Mouse (Mus musculus): ENCODE measurements around the gene Tenm4. TPM values are rescaled to one million over a fixed set of nuclear protein-coding genes. Genes with fewer than 3 reads are reported as not detected.

The Tenm4 gene
- polyA plus RNA-seq, 2 experiments = 12.7 to 37.4 TPM

DNA sequence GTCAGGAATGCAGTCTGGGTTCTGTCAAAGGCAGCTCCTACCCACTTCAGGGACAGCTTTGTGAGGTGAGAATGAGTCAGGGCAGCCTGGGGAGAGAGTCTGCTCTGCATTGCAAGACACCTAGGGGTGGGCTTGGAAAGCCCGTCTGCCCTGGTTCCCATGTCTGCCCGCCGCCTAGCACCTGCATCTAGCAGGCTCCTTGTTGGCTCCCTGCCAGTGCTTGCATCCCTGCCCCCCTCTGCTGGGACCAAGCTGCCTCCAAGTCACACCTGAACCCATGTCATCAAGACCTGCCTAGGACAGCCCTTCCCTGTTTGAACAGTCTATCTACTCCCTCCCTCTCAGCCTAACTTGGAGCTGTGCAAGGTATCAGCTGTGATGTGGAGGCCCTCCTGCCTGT is 489.9 kb downstream of the Tenm4 start:
- Histone ChIP-seq H3K36me3 (ENCODE audit: control insufficient read depth, insufficient read depth, low read length) (no peaks in the 10 kb centered on the region), H3K27me3 (ENCODE audit: control insufficient read depth, insufficient read depth, low read length) (no peaks in the 10 kb centered on the region), H3K4me3 (replicated peaks; ENCODE audit: low read length) (no peak overlapping the region), H3K27ac (replicated peaks; ENCODE audit: low read depth, low read length) (no peak overlapping the region), H3K4me2 (replicated peaks; ENCODE audit: low read depth, low read length, severe bottlenecking) (no peak overlapping the region), H3K9ac (ENCODE audit: low read depth, low read length, severe bottlenecking) (no peak overlapping the region), H3K9me3 (ENCODE audit: control insufficient read depth, low read length) (no peaks in the 10 kb centered on the region), H3K4me1 (ENCODE audit: control insufficient read depth, insufficient read depth, low read length) (peaks cover 56% of the 10 kb centered on the region)
- 7% methylated on average over 3 of the region's 3 CpGs for WGBS
- peak; percentile 58 for ATAC-seq (ENCODE audit: low FRiP score, low read depth)
- peak; percentile 46 for DNase-seq (ENCODE audit: low spot score)
- TF ChIP-seq POLR2A (IDR thresholded peaks at IDR 0.05; ENCODE audit: borderline replicate concordance, extremely low read depth, insufficient read depth, insufficient read length) = no peak

DNA sequence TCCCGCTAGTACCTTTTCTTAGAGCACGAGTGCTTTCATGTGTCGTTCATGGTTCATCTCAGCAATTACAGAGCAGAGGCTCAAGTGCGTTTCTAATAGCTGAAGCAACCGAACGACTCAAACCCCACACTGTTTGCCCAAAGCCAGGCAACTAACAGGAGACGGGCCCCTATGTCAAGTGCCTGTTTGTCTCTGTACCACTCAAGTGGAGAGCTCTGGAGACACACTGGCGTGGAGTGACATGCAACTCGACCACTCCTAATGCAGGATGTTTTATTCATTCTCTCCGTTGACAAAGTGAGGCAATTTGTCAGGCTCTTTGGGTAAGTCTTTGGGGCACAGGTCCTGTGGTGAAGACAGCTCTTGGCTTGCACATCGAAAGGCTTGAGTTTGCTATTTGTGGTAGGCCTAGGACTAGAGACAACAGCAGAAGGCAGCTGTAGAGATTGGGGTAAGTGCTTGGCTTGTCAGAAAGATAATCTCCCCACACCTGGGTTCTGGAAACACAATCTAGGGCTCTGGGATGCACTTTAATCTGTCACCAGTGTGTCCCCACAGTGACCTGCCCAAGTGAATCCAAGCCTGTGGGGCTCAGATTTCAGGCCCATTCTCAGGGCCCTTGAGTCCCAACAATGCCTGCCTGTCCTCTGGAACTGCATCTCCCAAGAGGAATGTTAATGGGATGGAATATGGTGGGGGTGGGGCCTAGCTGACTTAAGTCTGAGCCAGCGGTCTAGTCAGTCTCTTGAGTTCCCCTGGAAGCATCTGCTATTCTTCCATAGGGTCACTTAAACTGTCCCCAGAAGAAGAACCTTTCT is 490.5 kb downstream of the Tenm4 start:
- DNase-seq (ENCODE audit: low spot score) (no peak), ATAC-seq (ENCODE audit: low FRiP score, low read depth) (peak; percentile 17; the same call in 1 of the 2 replicates)
- no peak overlapping the region for H3K4me3 ChIP-seq (replicated peaks; ENCODE audit: low read length)
- no peaks in the 10 kb centered on the region for H3K27me3 ChIP-seq (ENCODE audit: control insufficient read depth, insufficient read depth, low read length)
- no peaks in the 10 kb centered on the region for H3K36me3 ChIP-seq (ENCODE audit: control insufficient read depth, insufficient read depth, low read length)
- 40% methylated on average over 12 of the region's 12 CpGs for WGBS
- no peak overlapping the region for H3K4me2 ChIP-seq (replicated peaks; ENCODE audit: low read depth, low read length, severe bottlenecking)
- H3K27ac ChIP-seq (replicated peaks; ENCODE audit: low read depth, low read length) = no peak overlapping the region
- no peaks in the 10 kb centered on the region for H3K9me3 ChIP-seq (ENCODE audit: control insufficient read depth, low read length)
- TF ChIP-seq POLR2A (IDR thresholded peaks at IDR 0.05; ENCODE audit: borderline replicate concordance, extremely low read depth, insufficient read depth, insufficient read length) = no peak
- H3K4me1 ChIP-seq (ENCODE audit: control insufficient read depth, insufficient read depth, low read length) = peaks cover 56% of the 10 kb centered on the region
- no peak overlapping the region for H3K9ac ChIP-seq (ENCODE audit: low read depth, low read length, severe bottlenecking)

DNA sequence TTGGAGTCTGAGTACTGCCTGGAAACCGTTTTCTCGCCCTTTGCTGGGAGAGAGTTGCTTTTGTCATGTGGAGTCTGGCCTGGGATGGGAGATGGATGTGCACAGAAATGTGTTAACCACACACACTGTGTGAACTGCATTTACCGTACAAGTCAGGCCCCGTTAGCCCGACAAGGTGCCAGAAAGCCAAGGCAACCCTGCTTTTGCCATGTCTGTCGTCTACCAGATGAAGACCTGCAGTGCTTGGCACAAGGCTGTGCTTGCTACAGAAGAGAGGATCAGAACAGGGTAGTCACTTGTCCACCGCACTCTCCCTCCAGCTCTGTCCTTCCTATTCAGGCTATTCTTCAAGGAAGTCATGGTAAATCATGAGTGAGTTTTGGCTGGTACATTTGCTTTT is 492.3 kb downstream of the Tenm4 start:
- Histone ChIP-seq H3K4me3 (replicated peaks; ENCODE audit: low read length) (no peak overlapping the region), H3K4me1 (ENCODE audit: control insufficient read depth, insufficient read depth, low read length) (peaks cover 54% of the 10 kb centered on the region), H3K36me3 (ENCODE audit: control insufficient read depth, insufficient read depth, low read length) (no peaks in the 10 kb centered on the region), H3K4me2 (replicated peaks; ENCODE audit: low read depth, low read length, severe bottlenecking) (no peak overlapping the region), H3K27me3 (ENCODE audit: control insufficient read depth, insufficient read depth, low read length) (no peaks in the 10 kb centered on the region), H3K27ac (replicated peaks; ENCODE audit: low read depth, low read length) (no peak overlapping the region), H3K9ac (ENCODE audit: low read depth, low read length, severe bottlenecking) (no peak overlapping the region), H3K9me3 (ENCODE audit: control insufficient read depth, low read length) (no peaks in the 10 kb centered on the region)
- TF ChIP-seq POLR2A (IDR thresholded peaks at IDR 0.05; ENCODE audit: borderline replicate concordance, extremely low read depth, insufficient read depth, insufficient read length) = no peak
- ATAC-seq (ENCODE audit: low FRiP score, low read depth) = no peak
- no peak for DNase-seq (ENCODE audit: low spot score)
- WGBS = 55% methylated on average over 7 of the region's 7 CpGs

DNA sequence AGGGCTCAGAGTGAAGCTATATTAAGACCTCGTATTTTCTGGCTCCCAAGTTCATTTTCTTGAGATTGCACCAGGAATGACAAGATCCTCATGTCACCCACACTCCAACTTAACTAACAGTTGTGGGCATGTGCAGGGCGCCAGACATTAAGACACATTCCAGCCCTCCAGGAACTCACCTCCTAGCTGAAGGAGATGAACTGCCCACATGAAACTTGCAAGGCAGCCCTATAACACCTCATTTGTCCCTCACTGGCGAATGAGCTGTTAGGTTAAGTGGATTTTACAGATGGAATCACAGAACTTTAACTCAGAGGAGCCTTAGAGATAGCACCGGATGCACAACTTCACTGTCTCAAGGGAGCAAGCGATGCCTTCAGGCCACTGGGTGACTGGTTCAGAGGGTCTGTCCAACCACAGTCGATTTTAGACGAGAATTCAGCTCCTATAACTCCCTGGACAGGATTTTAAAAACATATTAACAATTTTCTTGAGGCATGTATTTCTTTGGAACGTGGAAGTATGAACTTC is 495.4 kb downstream of the Tenm4 start:
- H3K4me1 ChIP-seq (ENCODE audit: control insufficient read depth, insufficient read depth, low read length) = peaks cover 47% of the 10 kb centered on the region
- WGBS = 40% methylated on average over 8 of the region's 8 CpGs
- no peaks in the 10 kb centered on the region for H3K36me3 ChIP-seq (ENCODE audit: control insufficient read depth, insufficient read depth, low read length)
- H3K4me3 ChIP-seq (replicated peaks; ENCODE audit: low read length) = no peak overlapping the region
- DNase-seq (ENCODE audit: low spot score) = no peak
- no peak overlapping the region for H3K9ac ChIP-seq (ENCODE audit: low read depth, low read length, severe bottlenecking)
- H3K4me2 ChIP-seq (replicated peaks; ENCODE audit: low read depth, low read length, severe bottlenecking) = no peak overlapping the region
- TF ChIP-seq POLR2A (IDR thresholded peaks at IDR 0.05; ENCODE audit: borderline replicate concordance, extremely low read depth, insufficient read depth, insufficient read length) = no peak
- H3K9me3 ChIP-seq (ENCODE audit: control insufficient read depth, low read length) = no peaks in the 10 kb centered on the region
- H3K27ac ChIP-seq (replicated peaks; ENCODE audit: low read depth, low read length) = no peak overlapping the region
- ATAC-seq (ENCODE audit: low FRiP score, low read depth) = no peak
- 0 out of 2 replicates have a peak, but pooled peaks cover 4% of the 10 kb centered on the region for H3K27me3 ChIP-seq (ENCODE audit: control insufficient read depth, insufficient read depth, low read length)

DNA sequence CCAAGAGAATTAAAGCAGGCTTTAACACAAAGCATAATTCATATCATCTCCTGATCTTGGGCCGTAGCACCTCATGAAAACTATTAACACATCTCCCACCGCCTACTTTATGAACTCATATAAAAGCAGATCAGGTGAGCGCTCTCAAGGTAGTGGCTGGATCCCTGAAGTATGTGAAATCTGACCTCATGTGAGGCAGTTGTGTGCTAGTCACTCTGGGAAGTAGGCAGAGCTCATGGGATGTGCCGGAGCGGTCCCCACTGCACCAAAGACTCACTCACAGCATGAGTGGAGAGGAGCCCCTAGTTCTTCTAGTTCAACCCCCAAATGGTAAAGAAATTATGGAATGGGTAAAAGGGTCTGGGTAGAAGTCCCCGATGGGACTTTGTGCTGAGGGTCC is 496.6 kb downstream of the Tenm4 start:
- H3K4me1 ChIP-seq (ENCODE audit: control insufficient read depth, insufficient read depth, low read length) = peaks cover 47% of the 10 kb centered on the region
- no peak overlapping the region for H3K4me3 ChIP-seq (replicated peaks; ENCODE audit: low read length)
- H3K9me3 ChIP-seq (ENCODE audit: control insufficient read depth, low read length) = no peaks in the 10 kb centered on the region
- 0 out of 2 replicates have a peak, but pooled peaks cover 4% of the 10 kb centered on the region for H3K27me3 ChIP-seq (ENCODE audit: control insufficient read depth, insufficient read depth, low read length)
- H3K36me3 ChIP-seq (ENCODE audit: control insufficient read depth, insufficient read depth, low read length) = no peaks in the 10 kb centered on the region
- H3K9ac ChIP-seq (ENCODE audit: low read depth, low read length, severe bottlenecking) = no peak overlapping the region
- peak; percentile 38; the same call in 1 of the 2 replicates for ATAC-seq (ENCODE audit: low FRiP score, low read depth)
- WGBS = 32% methylated on average over 6 of the region's 6 CpGs
- no peak overlapping the region for H3K27ac ChIP-seq (replicated peaks; ENCODE audit: low read depth, low read length)
- no peak overlapping the region for H3K4me2 ChIP-seq (replicated peaks; ENCODE audit: low read depth, low read length, severe bottlenecking)
- no peak for TF ChIP-seq POLR2A (IDR thresholded peaks at IDR 0.05; ENCODE audit: borderline replicate concordance, extremely low read depth, insufficient read depth, insufficient read length)
- no peak for DNase-seq (ENCODE audit: low spot score)

Measured in limb, embryonic 14.5 days (tissue).